Mouse (Mus musculus): ENCODE measurements around the gene Polr2g.

DNA sequence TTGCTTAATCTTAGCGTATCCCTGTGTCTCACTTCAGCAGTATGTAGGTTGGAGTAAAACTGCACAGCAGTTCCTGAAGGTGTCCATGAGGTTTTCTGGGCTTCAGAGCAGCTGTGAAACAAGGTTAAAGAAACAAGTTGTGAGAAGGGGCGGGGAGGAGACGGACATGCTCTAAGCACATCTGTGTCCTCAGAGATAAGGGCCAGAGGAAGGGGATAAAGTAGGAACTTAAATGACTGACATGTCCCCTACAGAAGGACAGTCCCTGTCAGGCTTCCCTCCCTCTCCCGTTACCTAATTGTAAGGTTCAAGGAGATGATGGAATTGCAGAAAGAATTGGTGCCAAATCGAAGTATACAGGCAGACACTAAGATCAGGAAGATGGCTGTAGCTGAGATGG is 25.4 kb downstream of the Polr2g start:
- TF ChIP-seq CTCF (IDR thresholded peaks at IDR 0.05; ENCODE audit: extremely low read depth, insufficient read length, insufficient replicate concordance, low read depth, low read length) (no peak), POLR2A (IDR thresholded peaks at IDR 0.05; ENCODE audit: low read depth, low read length) (no peak)
